Mouse (Mus musculus): ENCODE measurements around the gene Mecp2.

DNA sequence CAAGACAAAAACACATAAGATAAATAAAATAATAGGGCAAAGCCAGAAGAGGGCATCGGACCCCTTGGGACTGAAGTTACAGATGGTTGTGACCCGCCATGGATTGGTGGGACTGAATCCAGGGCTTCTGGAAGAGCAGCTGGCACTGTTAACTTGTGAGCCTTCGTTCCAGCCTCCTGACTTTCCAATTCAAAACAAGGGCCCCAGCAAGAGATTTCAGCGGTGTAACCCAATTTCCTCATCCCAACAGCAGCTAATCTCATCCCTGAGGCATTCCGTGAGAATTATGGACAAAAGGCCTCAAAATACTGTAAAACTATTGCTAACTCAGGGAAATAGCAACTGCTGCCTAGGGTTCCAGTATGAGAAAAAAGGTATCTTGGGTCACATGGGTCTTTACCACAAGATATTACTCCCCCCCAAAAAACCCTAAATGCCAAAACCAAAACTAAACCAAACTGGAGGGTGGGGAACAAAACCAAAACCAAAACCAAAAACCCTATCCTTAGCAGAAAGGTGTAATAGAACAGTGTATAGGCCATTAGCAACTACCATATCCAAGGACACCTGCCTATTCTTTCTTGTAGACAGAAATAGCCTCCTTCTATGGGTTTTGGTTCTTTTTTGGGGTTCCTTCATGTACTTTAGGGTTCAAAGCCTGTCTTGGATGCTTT, 97.3 kb downstream of the Mecp2 start:
- TF ChIP-seq EP300 (IDR thresholded peaks at IDR 0.05; ENCODE audit: insufficient read depth, low read depth, low read length): no peak
- TF ChIP-seq POLR2A (IDR thresholded peaks at IDR 0.05; ENCODE audit: insufficient read depth, low read length): no peak
